Mouse (Mus musculus) heart, embryonic 15.5 days (tissue): ENCODE results near the gene Ywhab. TPM values are rescaled to one million over a fixed set of nuclear protein-coding genes. Genes with fewer than 3 reads are reported as not detected.

ENCODE experiments used
- ATAC-seq: fragments of 200-750 bp; cut with Nextera tagmentation; replicated peaks from 2 replicates; pipeline ENCODE4 v1.8.0; 2017; ENCODE audit warnings: low read depth, moderate TSS enrichment; ENCODE audit not compliant: insufficient number of reproducible peaks, insufficient read depth, low FRiP score
- H3K27ac ChIP-seq: fragments of 300-500 bp; sonication (generic); 2 replicates; pipeline ENCODE4 v1.5.1; 2015; ENCODE audit warnings: mild to moderate bottlenecking, inconsistent platforms
- H3K27me3 ChIP-seq: fragments of 300-500 bp; sonication (generic); 2 replicates; pipeline ENCODE4 v1.6.1; 2015; ENCODE audit warnings: inconsistent platforms
- H3K36me3 ChIP-seq: fragments of 300-500 bp; sonication (generic); 2 replicates; pipeline ENCODE4 v1.6.1; 2015; ENCODE audit warnings: mild to moderate bottlenecking, inconsistent platforms
- H3K4me1 ChIP-seq: fragments of 300-500 bp; sonication (generic); replicated peaks from 2 replicates; pipeline ENCODE4 v1.6.1; 2015; ENCODE audit warnings: inconsistent platforms
- H3K4me2 ChIP-seq: fragments of 300-500 bp; sonication (generic); 2 replicates; pipeline ENCODE4 v1.6.1; 2015; ENCODE audit warnings: inconsistent platforms, mild to moderate bottlenecking, moderate library complexity
- H3K4me3 ChIP-seq: fragments of 300-500 bp; sonication (generic); 2 replicates; pipeline ENCODE4 v1.5.1; 2015; ENCODE audit warnings: mild to moderate bottlenecking, inconsistent platforms
- H3K9ac ChIP-seq: fragments of 300-500 bp; sonication (generic); 2 replicates; pipeline ENCODE4 v1.6.1; 2015; ENCODE audit warnings: mild to moderate bottlenecking, inconsistent platforms
- H3K9me3 ChIP-seq: fragments of 300-500 bp; sonication (generic); replicated peaks from 2 replicates; pipeline ENCODE4 v1.6.1; 2016; ENCODE audit warnings: inconsistent platforms
- WGBS: fragments of 180-500 bp; shearing (Covaris S2); methylation state at CpG from one replicate; pipeline ENCODE4 v1.1.7; 2015; ENCODE audit warnings: mixed read lengths; 5-methylcytosine and 5-hydroxymethylcytosine counted together
- polyA plus RNA-seq: library from polyadenylated mRNA; unstranded; fragments of >200 nt; fragmentation: Nextera tagmentation; extraction: Ambion mirVana; gene quantifications from 2 replicates; pipeline ENCODE4 v1.2.1, GENCODE M21; 2015

Ywhab gene
- polyA plus RNA-seq, 1 experiment from 2014 or later = 202 TPM

- peaks cover 24% of the 10 kb centered on the region for H3K4me1 ChIP-seq
- no peak overlapping the region for H3K4me2 ChIP-seq
- no peak overlapping the region for H3K4me3 ChIP-seq
- H3K9me3 ChIP-seq = no peaks in the 10 kb centered on the region
- no peak for ATAC-seq
- H3K36me3 ChIP-seq = peaks cover 29% of the 10 kb centered on the region
- 86% methylated on average over 6 of the region's 6 CpGs for WGBS
- no peaks in the 10 kb centered on the region for H3K27me3 ChIP-seq
- H3K27ac ChIP-seq = no peak overlapping the region
- H3K9ac ChIP-seq = no peak overlapping the region
Measured at GRCm38 (mm10) chr2:164009227-164009626, 14.5 kb downstream of the Ywhab start.

GRCm38 (mm10) chr2:164010496-164010895 lies 15.7 kb downstream of the Ywhab start:
- no peak for ATAC-seq

GRCm38 (mm10) chr2:164010944-164011343 lies 16.2 kb downstream of the Ywhab start:
- Histone ChIP-seq H3K9me3 (no peaks in the 10 kb centered on the region), H3K9ac (no peak overlapping the region), H3K4me3 (no peak overlapping the region), H3K27ac (no peak overlapping the region), H3K27me3 (no peaks in the 10 kb centered on the region), H3K4me2 (no peak overlapping the region), H3K36me3 (peaks cover 46% of the 10 kb centered on the region), H3K4me1 (peaks cover 15% of the 10 kb centered on the region)
- 74% methylated on average over 3 of the region's 3 CpGs for WGBS
- no peak for ATAC-seq

More at GRCm38 (mm10) chr2:164010496-164010895, 15.7 kb downstream of the Ywhab start:
- peaks cover 41% of the 10 kb centered on the region for H3K36me3 ChIP-seq
- H3K27me3 ChIP-seq = no peaks in the 10 kb centered on the region
- H3K9ac ChIP-seq = no peak overlapping the region
- no peak overlapping the region for H3K4me2 ChIP-seq
- 76% methylated on average over 5 of the region's 5 CpGs for WGBS
- H3K9me3 ChIP-seq = no peaks in the 10 kb centered on the region
- H3K4me3 ChIP-seq = no peak overlapping the region
- H3K27ac ChIP-seq = no peak overlapping the region
- peaks cover 19% of the 10 kb centered on the region for H3K4me1 ChIP-seq

- Histone ChIP-seq H3K4me1 (no peaks in the 10 kb centered on the region), H3K9me3 (no peaks in the 10 kb centered on the region), H3K4me2 (no peak overlapping the region)
Measured at GRCm38 (mm10) chr2:164015304-164015703, 20.5 kb downstream of the Ywhab start.

GRCm38 (mm10) chr2:164018910-164019309 lies 24.1 kb downstream of the Ywhab start:
- Histone ChIP-seq H3K27ac (no peak overlapping the region), H3K9me3 (no peaks in the 10 kb centered on the region), H3K27me3 (no peaks in the 10 kb centered on the region), H3K4me3 (no peak overlapping the region), H3K4me1 (no peaks in the 10 kb centered on the region), H3K9ac (no peak overlapping the region), H3K36me3 (peaks cover 63% of the 10 kb centered on the region), H3K4me2 (no peak overlapping the region)
- WGBS = 88% methylated on average over 3 of the region's 3 CpGs
- no peak for ATAC-seq

More at GRCm38 (mm10) chr2:164015304-164015703, 20.5 kb downstream of the Ywhab start:
- Histone ChIP-seq H3K4me3 (no peak overlapping the region), H3K27me3 (no peaks in the 10 kb centered on the region), H3K9ac (no peak overlapping the region), H3K36me3 (peaks cover 88% of the 10 kb centered on the region), H3K27ac (no peak overlapping the region)
- ATAC-seq = no peak
- 91% methylated on average over 16 of the region's 16 CpGs for WGBS

GRCm38 (mm10) chr2:164019943-164020342 lies 25.2 kb downstream of the Ywhab start:
- no peaks in the 10 kb centered on the region for H3K9me3 ChIP-seq
- H3K9ac ChIP-seq = no peak overlapping the region
- H3K4me1 ChIP-seq = no peaks in the 10 kb centered on the region
- peaks cover 52% of the 10 kb centered on the region for H3K36me3 ChIP-seq
- ATAC-seq = 0 out of 2 replicates have a peak, but pooled peaks have one; percentile 7
- 68% methylated on average over 4 of the region's 4 CpGs for WGBS
- no peak overlapping the region for H3K27ac ChIP-seq
- no peak overlapping the region for H3K4me3 ChIP-seq
- no peak overlapping the region for H3K4me2 ChIP-seq
- H3K27me3 ChIP-seq = no peaks in the 10 kb centered on the region

- Histone ChIP-seq H3K36me3 (peaks cover 31% of the 10 kb centered on the region), H3K4me1 (no peaks in the 10 kb centered on the region; the same call in 1 of the 2 replicates), H3K9ac (no peak overlapping the region), H3K9me3 (no peaks in the 10 kb centered on the region), H3K27ac (no peak overlapping the region), H3K4me2 (no peak overlapping the region), H3K4me3 (no peak overlapping the region), H3K27me3 (no peaks in the 10 kb centered on the region)
- 48% methylated on average over 2 of the region's 2 CpGs for WGBS
- ATAC-seq = no peak
Measured at GRCm38 (mm10) chr2:164022104-164022503, 27.3 kb downstream of the Ywhab start.

GRCm38 (mm10) chr2:164025150-164025549 lies 30.4 kb downstream of the Ywhab start, which contains the start of gene Pabpc1l:
Pabpc1l (plus strand) TSS chr2:164025450.
- no peaks in the 10 kb centered on the region for H3K27me3 ChIP-seq
- H3K36me3 ChIP-seq = peaks cover 1% of the 10 kb centered on the region; the same call in 1 of the 2 replicates
- no peak within 1 kb of the TSS for H3K4me2 ChIP-seq
- H3K9me3 ChIP-seq = no peaks in the 10 kb centered on the region
- no peak within 1 kb of the TSS for H3K9ac ChIP-seq
- 80% methylated on average over 16 of the region's 16 CpGs for WGBS
- no peak within 1 kb of the TSS for H3K27ac ChIP-seq
- H3K4me1 ChIP-seq = peaks cover 8% of the 10 kb centered on the region
- no peak for ATAC-seq
- H3K4me3 ChIP-seq = no peak within 1 kb of the TSS

- no peak for ATAC-seq
- no peaks in the 10 kb centered on the region for H3K36me3 ChIP-seq
- 61% methylated on average over 10 of the region's 10 CpGs for WGBS
- peaks cover 8% of the 10 kb centered on the region for H3K4me1 ChIP-seq
- H3K27ac ChIP-seq = no peak overlapping the region
- H3K9ac ChIP-seq = no peak overlapping the region
- no peak overlapping the region for H3K4me2 ChIP-seq
- H3K27me3 ChIP-seq = no peaks in the 10 kb centered on the region
- H3K4me3 ChIP-seq = no peak overlapping the region
- no peaks in the 10 kb centered on the region for H3K9me3 ChIP-seq
Measured at GRCm38 (mm10) chr2:164031147-164031546, 36.4 kb downstream of the Ywhab start.

- Histone ChIP-seq H3K4me1 (peaks cover 10% of the 10 kb centered on the region), H3K27ac (no peak overlapping the region), H3K4me3 (no peak overlapping the region), H3K36me3 (no peaks in the 10 kb centered on the region), H3K9ac (no peak overlapping the region), H3K4me2 (no peak overlapping the region), H3K27me3 (no peaks in the 10 kb centered on the region), H3K9me3 (no peaks in the 10 kb centered on the region)
- WGBS = 90% methylated on average over 3 of the region's 3 CpGs
- ATAC-seq = no peak
Measured at GRCm38 (mm10) chr2:164032973-164033372, 38.2 kb downstream of the Ywhab start.

GRCm38 (mm10) chr2:164036520-164037019 lies 41.8 kb downstream of the Ywhab start:
- Histone ChIP-seq H3K9me3 (no peaks in the 10 kb centered on the region), H3K36me3 (no peaks in the 10 kb centered on the region), H3K4me3 (no peak overlapping the region), H3K4me1 (peaks cover 10% of the 10 kb centered on the region), H3K4me2 (0 out of 2 replicates have a peak overlapping the region, but pooled peaks have one; percentile 15), H3K27ac (no peak overlapping the region), H3K9ac (no peak overlapping the region), H3K27me3 (no peaks in the 10 kb centered on the region)
- WGBS = 31% methylated on average over 10 of the region's 10 CpGs
- ATAC-seq = peak; percentile 63

GRCm38 (mm10) chr2:164038407-164039028 lies 43.8 kb downstream of the Ywhab start:
- H3K4me3 ChIP-seq = no peak overlapping the region
- H3K4me2 ChIP-seq = no peak overlapping the region
- peaks cover 10% of the 10 kb centered on the region for H3K4me1 ChIP-seq
- no peaks in the 10 kb centered on the region for H3K36me3 ChIP-seq
- H3K9ac ChIP-seq = no peak overlapping the region
- H3K9me3 ChIP-seq = no peaks in the 10 kb centered on the region
- no peak overlapping the region for H3K27ac ChIP-seq
- ATAC-seq = no peak
- H3K27me3 ChIP-seq = peaks cover 6% of the 10 kb centered on the region
- whole genome bisulfite sequencing = 94% methylated on average over 1 of the region's 1 CpGs
